Mouse (Mus musculus): ENCODE data around the gene Lmntd2.
A peak's percentile ranks its signal among the peaks of the same experiment; 100 is the strongest.

Gene Lmntd2

GRCm38 (mm10) chr7:141191036-141191435, 22.8 kb downstream of the Lmntd2 start:
- no peak for DNase-seq (ENCODE audit: low spot score in 2 of 2)

- no peak for DNase-seq (ENCODE audit: low spot score in 2 of 2)
These were observed 23.7 kb downstream of the Lmntd2 start for GRCm38 (mm10) chr7:141190220-141190619.

GRCm38 (mm10) chr7:141188733-141189132, 25.1 kb downstream of the Lmntd2 start:
- no peak for DNase-seq (ENCODE audit: low spot score in 2 of 2)

- DNase-seq (ENCODE audit: low spot score in 2 of 2) = no peak
These were observed 25.7 kb downstream of the Lmntd2 start for GRCm38 (mm10) chr7:141188194-141188593.

GRCm38 (mm10) chr7:141176173-141176572, 37.7 kb downstream of the Lmntd2 start:
- peak; percentile 78 for DNase-seq (ENCODE audit: low spot score in 2 of 2)

GRCm38 (mm10) chr7:141175068-141175467, 38.8 kb downstream of the Lmntd2 start:
- no peak for DNase-seq (ENCODE audit: low spot score in 2 of 2)

- DNase-seq (ENCODE audit: low spot score in 2 of 2) = no peak
These were observed 40.5 kb downstream of the Lmntd2 start for GRCm38 (mm10) chr7:141173323-141173850.

- peak; percentile 88 to 91 for DNase-seq (ENCODE audit: low spot score in 2 of 2)
These were observed 41.5 kb downstream of the Lmntd2 start, which contains the start of gene Rnh1 for GRCm38 (mm10) chr7:141172116-141173006. TSS of gene Rnh1 (minus strand) at chr7:141172857.

GRCm38 (mm10) chr7:141169866-141170265, 44.0 kb downstream of the Lmntd2 start:
- DNase-seq (ENCODE audit: low spot score in 2 of 2) = no peak

GRCm38 (mm10) chr7:141169300-141169699, 44.6 kb downstream of the Lmntd2 start:
- no peak for DNase-seq (ENCODE audit: low spot score in 2 of 2)

GRCm38 (mm10) chr7:141168518-141168953, 45.3 kb downstream of the Lmntd2 start:
- DNase-seq (ENCODE audit: low spot score in 2 of 2) = peak in 1 of 2 experiments; percentile 32

GRCm38 (mm10) chr7:141167901-141168517, 45.9 kb downstream of the Lmntd2 start:
- no peak for DNase-seq (ENCODE audit: low spot score in 2 of 2)

- DNase-seq (ENCODE audit: low spot score in 2 of 2) = no peak
These were observed 49.0 kb downstream of the Lmntd2 start for GRCm38 (mm10) chr7:141164850-141165249.

- no peak for DNase-seq (ENCODE audit: low spot score in 2 of 2)
These were observed 49.5 kb downstream of the Lmntd2 start for GRCm38 (mm10) chr7:141164397-141164796.

All from frontal cortex, postnatal 14 days (tissue).